Mouse (Mus musculus): ENCODE results near the gene 1700018G05Rik. TPM values are rescaled to one million over a fixed set of nuclear protein-coding genes. Genes with fewer than 3 reads are reported as not detected.

1700018G05Rik gene
- polyA plus RNA-seq, 1 experiment from 2014 or later = not detected

Other genes with a start within 250 kb of the 1700018G05Rik start
- gene Gm3880, start 241.4 kb upstream of the 1700018G05Rik start, polyA plus RNA-seq (2016; fragmentation: Nextera tagmentation; extraction: Ambion mirVana) = not detected in 2 replicates
- not detected in 2 replicates for gene Gm9112, start 220.7 kb upstream of the 1700018G05Rik start, polyA plus RNA-seq (2016; fragmentation: Nextera tagmentation; extraction: Ambion mirVana)
- gene Dmrtc1b, start 220.5 kb upstream of the 1700018G05Rik start, polyA plus RNA-seq (2016; fragmentation: Nextera tagmentation; extraction: Ambion mirVana) = not detected in 2 replicates
- not detected in 2 replicates for gene Dmrtc1c1, start 125.4 kb upstream of the 1700018G05Rik start, polyA plus RNA-seq (2016; fragmentation: Nextera tagmentation; extraction: Ambion mirVana)
- gene Dmrtc1c2, start 73.8 kb upstream of the 1700018G05Rik start, polyA plus RNA-seq (2016; fragmentation: Nextera tagmentation; extraction: Ambion mirVana) = not detected in 2 replicates
- gene 1700031F05Rik, start 60.4 kb upstream of the 1700018G05Rik start, polyA plus RNA-seq (2016; fragmentation: Nextera tagmentation; extraction: Ambion mirVana) = not detected in 2 replicates
- 0.18 and 0.33 TPM in 2 replicates for gene Dmrtc1a, start 19.7 kb upstream of the 1700018G05Rik start, polyA plus RNA-seq (2016; fragmentation: Nextera tagmentation; extraction: Ambion mirVana)
- gene 1700011M02Rik, start 19.5 kb upstream of the 1700018G05Rik start, polyA plus RNA-seq (2016; fragmentation: Nextera tagmentation; extraction: Ambion mirVana) = not detected in 2 replicates